Mouse (Mus musculus): ENCODE measurements around the gene Smpd3.

The Smpd3 gene

GRCm38 (mm10) chr8:106213959-106214358 is 123.8 kb downstream of the Smpd3 start:
- no peak for DNase-seq

- no peak for DNase-seq
These were observed 126.4 kb downstream of the Smpd3 start for GRCm38 (mm10) chr8:106211421-106211820.

GRCm38 (mm10) chr8:106210821-106211345 is 126.9 kb downstream of the Smpd3 start, which contains the start of the genes Slc7a6os and Prmt7:
Gene Slc7a6os (minus strand): TSS chr8:106210935.
Gene Prmt7 (plus strand): TSS chr8:106210936.
- DNase-seq: peak; percentile 98

GRCm38 (mm10) chr8:106210035-106210731 is 127.6 kb downstream of the Smpd3 start:
- no peak for DNase-seq

Measured in cerebellum, postnatal 36 days (tissue).